Mouse (Mus musculus) urinary bladder, adult 18-20 months (tissue): Measurements from ENCODE around the gene Vars2.

ENCODE experiments used
- DNase-seq, 2 experiments: peaks; one replicate each; pipeline ENCODE4 v3.0.0; 2022; ENCODE audit warnings: low spot score in 2 of 2, mixed read lengths in 2 of 2

Vars2 gene

DNA sequence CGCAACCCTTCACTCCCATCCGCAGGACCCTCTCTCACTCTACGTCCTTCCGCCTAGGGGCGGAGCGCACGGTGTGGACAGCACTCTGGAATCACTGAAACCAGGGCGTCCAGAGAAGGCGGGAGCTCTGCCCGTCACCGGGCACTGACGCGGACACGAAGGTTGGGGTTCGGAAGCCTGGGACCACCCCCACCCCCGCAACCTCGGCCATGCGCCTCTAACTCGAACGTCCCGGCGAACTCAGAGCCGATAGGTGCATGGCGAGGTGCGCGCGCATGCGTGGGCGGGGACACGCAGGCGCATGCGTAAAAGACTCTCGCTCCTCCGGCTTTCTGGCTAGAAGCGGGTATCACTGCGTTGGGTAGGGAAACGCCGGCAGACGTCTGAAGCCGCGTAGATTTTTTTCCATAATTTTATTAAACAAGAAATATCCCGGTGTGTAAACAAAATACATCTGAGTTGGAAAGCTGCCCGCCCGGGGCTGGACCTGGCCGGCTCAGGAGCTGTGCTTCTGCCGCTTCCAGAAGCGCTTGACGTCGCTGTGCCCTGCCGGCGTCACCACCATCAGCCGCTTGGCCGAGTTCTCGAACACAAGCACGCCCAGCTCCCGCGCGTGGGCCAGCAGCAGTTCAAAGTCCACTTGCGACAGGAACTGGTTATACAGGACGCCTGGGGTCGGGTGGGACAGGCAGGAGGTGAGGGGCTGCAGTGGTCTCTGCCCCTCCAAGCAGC is at the start of gene Vars2:
TSS of gene Vars2 (minus strand) at position 259 of the 732 bp plus-strand sequence.
- DNase-seq, result peak; percentile 92 to 97

DNA sequence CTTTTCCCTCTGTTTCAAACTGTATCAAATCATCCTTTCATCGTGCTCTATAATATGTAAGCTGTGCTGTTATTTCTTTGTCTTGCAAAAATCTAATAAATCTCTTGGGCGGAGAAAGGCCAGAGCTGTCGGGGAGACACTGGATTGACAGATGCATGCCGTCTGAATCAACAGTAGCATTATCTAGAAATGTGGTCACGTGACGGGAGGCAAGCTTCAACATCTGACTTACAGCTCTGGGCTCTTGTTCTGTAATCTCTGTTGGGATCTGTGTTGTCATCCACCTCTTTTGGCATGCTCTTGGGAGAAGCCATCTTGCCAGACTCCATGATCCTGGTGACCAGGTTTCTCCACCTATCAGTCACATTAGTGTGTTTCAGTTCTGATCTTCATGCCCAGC is 49.7 kb upstream of the Vars2 start:
- DNase-seq, result no peak

DNA sequence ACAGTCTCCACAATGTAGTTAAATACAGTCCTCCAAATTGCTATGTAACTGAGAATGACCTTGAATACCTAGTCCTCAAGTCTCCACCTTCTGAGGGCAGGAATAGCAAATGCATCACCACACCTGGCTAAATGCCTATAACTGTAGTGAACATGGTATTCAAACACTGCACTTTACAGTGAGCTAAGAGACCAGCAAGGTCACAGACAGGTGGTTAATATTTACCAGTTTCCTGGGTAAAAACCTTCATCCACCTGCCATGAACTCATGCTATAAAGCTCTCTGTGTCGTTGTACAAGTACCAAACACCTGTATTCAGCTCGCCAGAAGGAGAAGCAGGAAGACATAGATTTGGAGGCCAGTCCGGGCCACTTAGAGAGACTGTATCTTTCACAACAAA is 48.7 kb upstream of the Vars2 start:
- no peak for DNase-seq

DNA sequence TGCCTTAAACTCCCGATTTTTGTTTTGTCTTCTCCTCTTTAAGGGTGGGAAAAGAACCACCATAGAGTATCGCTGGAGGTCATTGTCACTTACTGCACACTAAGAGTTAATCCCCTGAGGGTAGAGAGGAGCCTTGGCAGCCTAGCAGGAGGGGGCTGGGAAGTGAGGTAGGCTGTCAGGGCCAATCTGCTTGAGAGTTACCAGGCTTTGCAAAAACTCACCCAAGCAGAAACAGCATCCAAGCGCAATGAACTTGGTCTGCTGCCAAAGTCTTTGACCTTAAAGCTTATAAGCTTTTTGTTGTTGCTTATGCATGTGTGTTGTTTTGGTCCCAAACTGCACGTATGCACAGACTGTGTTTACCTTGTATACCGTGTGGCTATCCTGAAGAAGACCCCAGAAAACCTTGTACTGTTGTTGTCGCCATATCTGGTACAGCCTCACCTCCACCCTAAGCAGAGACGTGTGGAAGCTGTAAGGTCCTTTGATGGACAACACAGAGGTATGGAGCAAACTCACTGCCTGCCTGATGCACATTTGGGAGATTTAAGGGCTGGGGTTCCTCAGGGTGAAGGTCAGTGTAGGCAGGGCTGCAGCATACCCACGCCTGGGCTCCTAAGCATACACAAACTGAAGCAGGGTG is 43.4 kb upstream of the Vars2 start:
- no peak for DNase-seq

- DNase-seq, result no peak
Measured at GRCm38 (mm10) chr17:35708611-35709010, 41.2 kb upstream of the Vars2 start.

- DNase-seq, result no peak
Measured at GRCm38 (mm10) chr17:35707929-35708328, 40.5 kb upstream of the Vars2 start.

GRCm38 (mm10) chr17:35705836-35706235 is 38.4 kb upstream of the Vars2 start:
- DNase-seq, result no peak

- DNase-seq, result no peak
Measured at GRCm38 (mm10) chr17:35704621-35705464, 37.5 kb upstream of the Vars2 start, which contains the start of gene Ddr1. Gene Ddr1, minus strand, starts transcription at chr17:35704621.

GRCm38 (mm10) chr17:35703751-35704271 is 36.4 kb upstream of the Vars2 start:
- no peak for DNase-seq

- DNase-seq, result no peak
Measured at GRCm38 (mm10) chr17:35703065-35703464, 35.7 kb upstream of the Vars2 start.

DNA sequence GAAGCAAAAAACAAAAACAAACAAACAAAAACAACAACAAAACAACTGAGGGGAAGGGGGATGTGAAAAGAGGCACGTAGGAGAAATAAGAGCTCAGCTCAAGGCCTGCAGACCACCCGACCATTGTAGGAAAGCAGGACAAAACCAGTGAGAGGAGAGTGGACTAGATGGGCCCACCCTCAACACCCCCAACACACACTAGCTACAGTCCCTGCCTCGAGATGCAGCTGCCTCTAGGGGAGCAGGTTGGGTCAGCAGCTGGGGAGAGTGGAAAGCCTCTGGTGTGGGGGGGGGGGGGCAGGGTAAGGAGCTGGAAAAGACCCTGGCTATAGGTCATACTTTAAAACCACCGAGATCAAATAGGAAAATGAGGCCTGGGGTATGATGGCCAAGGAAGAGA is 35.2 kb upstream of the Vars2 start:
- DNase-seq, result no peak

DNA sequence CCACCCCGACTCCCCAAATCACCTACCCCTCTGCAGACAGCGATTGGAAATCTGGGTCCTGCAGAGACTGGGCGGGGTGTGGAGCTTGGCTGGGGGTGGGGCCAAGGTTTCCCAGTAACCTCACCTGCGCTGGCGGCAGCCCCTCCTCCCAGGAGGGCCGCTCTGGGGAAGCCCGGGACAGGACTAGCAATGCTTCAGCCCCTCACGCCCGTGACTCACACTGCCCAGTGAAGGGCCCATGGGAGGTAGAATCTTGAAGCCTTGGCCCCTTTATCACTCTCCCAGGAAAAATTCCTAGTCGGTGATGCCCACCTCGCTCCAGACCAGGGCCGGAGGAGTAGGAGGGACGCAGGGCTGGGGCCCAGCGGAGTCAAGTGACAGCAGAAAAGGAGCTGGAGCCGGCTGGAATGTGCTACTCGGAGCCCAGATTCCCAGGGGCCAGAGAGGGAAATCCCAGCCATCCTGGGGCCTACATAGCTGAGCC is 34.6 kb upstream of the Vars2 start:
- DNase-seq, result peak; percentile 49 to 60

DNA sequence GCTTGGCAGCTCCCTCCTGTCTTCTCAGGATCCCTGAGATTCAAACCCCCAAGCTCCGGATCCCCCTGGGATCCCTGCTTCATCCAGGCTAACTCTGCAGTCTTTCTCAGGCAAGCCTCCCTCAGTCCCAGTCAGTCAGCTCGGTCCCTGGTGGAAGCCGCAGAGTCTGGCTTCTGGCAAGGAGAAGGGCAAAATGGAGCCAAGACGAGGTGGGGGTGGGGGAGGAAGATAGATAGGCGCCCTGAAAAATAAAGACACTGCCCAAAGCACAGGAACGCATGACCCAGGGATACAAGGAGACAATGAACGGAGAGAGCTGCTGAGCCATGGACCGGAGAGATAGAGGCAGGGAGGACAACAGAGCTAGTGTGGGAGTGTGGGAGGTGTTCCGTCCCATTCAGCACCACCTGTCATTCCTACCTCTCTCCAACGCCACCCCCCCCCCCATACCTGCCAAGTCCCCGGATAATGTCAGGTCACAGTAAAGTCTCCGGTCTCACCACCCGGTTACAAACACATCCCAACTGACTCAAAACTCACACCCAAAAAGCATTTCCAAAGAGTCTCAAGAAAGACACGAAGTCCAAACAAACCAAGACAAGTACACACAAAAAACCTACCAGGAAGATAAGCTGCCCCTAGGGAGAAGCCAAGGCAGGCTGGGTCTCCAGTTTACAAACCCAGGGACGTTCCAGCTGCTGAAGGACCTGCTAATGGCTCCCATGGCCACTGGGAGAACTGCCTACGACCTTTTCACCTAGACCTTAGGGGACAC is 34.0 kb upstream of the Vars2 start:
- DNase-seq, result no peak

- DNase-seq, result peak; percentile 85 to 86
Measured at GRCm38 (mm10) chr17:35700371-35700961, 33.1 kb upstream of the Vars2 start.

DNA sequence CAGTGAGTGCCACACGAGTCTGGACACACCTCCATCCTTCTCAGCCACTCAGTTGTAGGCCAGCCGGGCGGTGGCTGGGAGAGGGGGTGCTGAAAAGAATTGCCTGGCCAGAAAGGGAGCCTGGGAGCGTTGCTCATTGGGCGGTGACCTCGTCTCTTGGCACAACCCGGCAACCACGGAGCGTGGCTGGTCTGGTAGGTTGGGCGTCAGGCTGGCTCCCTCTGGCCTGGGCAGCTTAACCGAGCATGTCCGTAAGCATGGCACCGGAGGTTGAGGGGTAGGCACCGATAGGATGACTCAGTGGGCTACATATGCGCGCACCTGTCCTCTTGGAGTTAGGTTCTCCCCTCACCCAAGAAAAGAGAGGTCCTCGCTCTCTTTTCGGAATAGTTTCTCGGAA is 32.5 kb upstream of the Vars2 start:
- DNase-seq, result peak; percentile 69 to 90

GRCm38 (mm10) chr17:35698501-35698883 is 31.1 kb upstream of the Vars2 start:
- no peak for DNase-seq

DNA sequence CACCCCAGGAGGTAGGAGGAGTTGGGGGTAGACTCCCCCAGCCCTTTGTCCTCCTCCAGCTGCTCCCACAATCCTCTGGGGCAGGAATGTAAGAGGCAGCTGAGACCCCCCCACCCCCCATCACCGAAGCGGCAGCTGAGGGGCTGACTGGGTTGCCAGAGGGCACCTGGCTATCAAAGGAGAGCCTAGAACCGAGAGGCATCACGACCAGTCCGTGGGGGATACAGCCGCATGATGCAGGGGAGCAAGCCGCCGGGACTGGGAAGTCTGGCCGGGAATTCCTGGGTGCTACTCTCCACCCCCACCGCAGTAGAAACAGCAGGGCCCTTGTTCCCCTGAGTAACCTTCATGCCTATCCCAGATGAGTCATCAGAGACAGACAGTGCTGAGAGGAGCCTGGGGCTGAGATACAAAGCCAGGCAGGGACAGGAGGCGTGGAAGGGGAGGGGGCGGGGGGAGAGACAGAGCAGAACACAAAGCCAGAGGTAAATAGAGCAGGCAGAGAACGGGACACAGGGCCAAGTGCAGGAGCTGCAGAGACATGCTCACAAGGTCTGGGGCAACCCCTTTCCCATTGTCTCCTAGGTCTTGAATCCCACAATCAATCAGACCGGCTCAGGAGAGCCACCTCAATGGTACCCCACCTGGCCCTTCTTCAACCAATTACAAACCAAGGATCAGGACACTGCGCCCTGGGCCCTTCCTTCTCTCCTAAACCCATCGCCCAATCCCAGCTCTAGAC is 30.5 kb upstream of the Vars2 start:
- peak in 1 of 2 experiments; percentile 28 for DNase-seq

DNA sequence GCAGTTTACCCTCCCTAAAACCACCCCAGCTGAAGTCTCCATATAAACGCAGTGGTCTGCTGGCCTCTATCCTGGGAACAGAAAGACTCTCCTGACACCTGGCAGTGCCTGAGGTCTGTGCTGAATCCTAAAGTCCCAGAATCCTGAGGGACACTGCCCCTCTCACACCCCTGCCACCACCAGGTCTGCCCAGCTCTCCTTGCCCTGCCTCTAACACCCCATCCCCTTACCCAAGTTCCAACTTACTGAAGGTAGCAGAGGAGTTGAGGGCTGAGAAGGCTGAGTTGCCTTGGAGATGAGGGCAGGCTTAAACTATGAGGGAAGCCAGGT is 30.0 kb upstream of the Vars2 start:
- no peak for DNase-seq

DNA sequence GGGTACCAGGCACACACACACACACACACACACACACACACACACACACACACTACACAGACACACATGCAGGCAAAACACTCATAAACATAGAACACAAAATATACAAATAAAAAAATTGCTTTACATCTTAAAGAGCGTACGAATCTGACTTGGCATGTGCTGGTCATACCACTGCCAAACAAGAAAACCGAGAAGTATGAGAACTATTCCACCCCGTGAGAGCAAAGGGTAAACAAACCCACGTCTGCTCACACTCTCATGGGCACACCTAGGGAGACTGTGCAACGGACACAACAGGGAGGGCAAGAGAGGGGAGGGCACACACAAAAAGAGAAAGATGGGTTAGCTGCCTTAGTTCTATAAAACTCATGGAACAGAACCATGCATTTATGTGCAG is 29.3 kb upstream of the Vars2 start:
- no peak for DNase-seq

- no peak for DNase-seq
Measured at GRCm38 (mm10) chr17:35695289-35695688, 27.9 kb upstream of the Vars2 start.
